Mouse (Mus musculus) spleen, adult 2 months (tissue): ENCODE measurements around the gene Ina.

ENCODE experiments used
- CTCF ChIP-seq: fragments of 200-500 bp; IDR thresholded peaks from 2 replicates; pipeline ENCODE4 v1.5.1; 2011; ENCODE audit warnings: mild to moderate bottlenecking, inconsistent platforms; ENCODE audit not compliant: insufficient read depth, insufficient read length, insufficient replicate concordance; ENCODE audit errors: extremely low read depth
- POLR2A ChIP-seq: fragments of 200-500 bp; IDR thresholded peaks from 2 replicates; pipeline ENCODE4 v1.6.1; 2011; ENCODE audit warnings: low read depth, low read length, inconsistent platforms

DNA sequence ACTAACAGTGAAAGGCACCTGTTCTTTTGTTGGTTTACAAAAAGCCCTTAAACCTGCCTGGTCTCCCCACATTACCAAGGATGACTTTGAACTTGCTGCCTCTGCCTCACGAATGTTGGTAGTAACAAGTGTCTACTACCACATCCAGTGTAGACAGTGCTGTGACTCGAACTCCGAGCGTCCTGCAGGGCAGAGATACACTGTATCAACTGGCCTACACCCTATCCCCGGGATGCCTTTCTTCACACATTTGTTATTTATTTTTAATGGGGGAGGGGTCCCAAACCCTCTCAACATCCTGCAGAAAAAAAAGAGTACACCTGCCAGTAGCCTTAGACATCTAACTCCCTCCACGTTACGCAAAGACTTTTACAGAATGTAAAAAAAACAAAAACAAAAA lies 35.3 kb downstream of the Ina start:
- TF ChIP-seq CTCF (no peak), POLR2A (no peak)
